Mouse (Mus musculus) erythroblast, embryonic 14.5 days (primary cell): Measurements from ENCODE around the gene Cmip. TPM values are rescaled to one million over a fixed set of nuclear protein-coding genes. Genes with fewer than 3 reads are reported as not detected.

ENCODE experiments used
- H3K27me3 ChIP-seq: 2 replicates; pipeline ENCODE4 v1.6.1; 2012; ENCODE audit warnings: inconsistent platforms; ENCODE audit not compliant: control insufficient read depth
- H3K36me3 ChIP-seq: 2 replicates; pipeline ENCODE4 v1.6.1; 2012; ENCODE audit warnings: mild to moderate bottlenecking, inconsistent platforms; ENCODE audit not compliant: control insufficient read depth
- H3K4me1 ChIP-seq: 2 replicates; pipeline ENCODE4 v1.6.1; 2012; ENCODE audit warnings: inconsistent platforms; ENCODE audit not compliant: control insufficient read depth
- H3K4me3 ChIP-seq: replicated peaks from 2 replicates; pipeline ENCODE3; 2012; ENCODE audit warnings: moderate library complexity, mild to moderate bottlenecking, inconsistent platforms
- H3K9me3 ChIP-seq: 2 replicates; pipeline ENCODE4 v1.6.1; 2012; ENCODE audit warnings: low read length, inconsistent platforms, mixed read lengths; ENCODE audit not compliant: control insufficient read depth
- GATA1 ChIP-seq: IDR thresholded peaks from 2 replicates; pipeline ENCODE4 v1.6.1; 2012; ENCODE audit warnings: low read length, inconsistent platforms, mixed read lengths
- TAL1 ChIP-seq: IDR thresholded peaks from 3 replicates; pipeline ENCODE4 v1.6.1; 2012; ENCODE audit warnings: low read length, inconsistent platforms, mixed read lengths
- polyA plus RNA-seq: library from polyadenylated mRNA; stranded (reverse); fragments of >175 nt; gene quantifications from 2 replicates; pipeline ENCODE4 v1.2.3, GENCODE M21; 2012

Cmip gene
- polyA plus RNA-seq, 1 experiment, result 8.2 TPM

DNA sequence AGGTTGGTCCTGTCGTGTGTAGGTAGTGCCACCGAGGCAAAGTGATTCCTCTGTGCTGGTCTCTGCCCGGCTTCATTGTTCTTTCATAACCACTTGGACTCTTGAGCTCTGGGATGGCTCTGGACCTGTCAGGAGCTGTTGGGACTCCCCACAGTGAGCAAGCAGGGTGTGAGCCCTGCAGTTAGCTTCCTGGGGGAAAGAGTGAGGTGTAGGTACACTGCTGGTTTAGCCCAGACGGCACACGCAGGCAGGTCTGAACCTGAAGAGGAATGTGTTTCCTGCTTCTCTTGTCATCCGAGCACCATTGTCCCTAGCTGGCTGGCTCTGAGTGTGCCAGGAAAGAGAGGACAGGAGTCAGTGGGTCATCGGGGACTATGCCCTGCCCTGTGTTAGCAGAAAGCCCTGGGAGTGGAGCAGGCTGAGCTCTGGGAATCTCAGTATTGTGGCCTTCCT is 70.5 kb downstream of the Cmip start:
- Histone ChIP-seq H3K4me1 (peaks cover 59% of the 10 kb centered on the region), H3K36me3 (peaks cover 31% of the 10 kb centered on the region), H3K27me3 (no peaks in the 10 kb centered on the region), H3K9me3 (no peaks in the 10 kb centered on the region), H3K4me3 (no peak overlapping the region)
- TF ChIP-seq TAL1 (no peak), GATA1 (no peak)

- Histone ChIP-seq H3K36me3 (peaks cover 32% of the 10 kb centered on the region), H3K27me3 (no peaks in the 10 kb centered on the region), H3K4me1 (peaks cover 62% of the 10 kb centered on the region), H3K9me3 (no peaks in the 10 kb centered on the region), H3K4me3 (no peak overlapping the region)
- TF ChIP-seq GATA1 (no peak), TAL1 (no peak)
Measured at GRCm38 (mm10) chr8:117328758-117329157, 71.9 kb downstream of the Cmip start.

DNA sequence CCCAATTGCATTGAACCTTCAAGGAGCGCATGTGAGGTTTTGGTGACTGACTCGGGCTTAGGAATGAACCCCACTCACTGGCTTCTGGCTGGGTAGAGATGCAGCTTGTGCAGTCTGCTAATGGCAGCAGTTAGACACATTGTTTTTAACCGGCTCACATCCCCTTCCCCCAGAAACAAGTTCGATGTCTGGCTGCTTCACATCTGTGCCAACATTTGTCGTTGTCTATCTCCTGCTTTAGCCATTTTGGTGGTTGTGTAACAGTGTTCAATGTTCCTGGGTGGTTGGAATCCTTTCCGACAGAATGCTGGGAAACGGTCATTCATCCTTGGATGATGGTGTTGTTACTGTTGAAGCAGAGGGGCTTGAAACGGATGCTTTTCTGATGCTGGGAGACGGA is 72.3 kb downstream of the Cmip start:
- Histone ChIP-seq H3K9me3 (no peaks in the 10 kb centered on the region), H3K36me3 (peaks cover 28% of the 10 kb centered on the region), H3K4me1 (peaks cover 65% of the 10 kb centered on the region), H3K4me3 (no peak overlapping the region), H3K27me3 (no peaks in the 10 kb centered on the region)
- TF ChIP-seq GATA1 (no peak), TAL1 (no peak)

DNA sequence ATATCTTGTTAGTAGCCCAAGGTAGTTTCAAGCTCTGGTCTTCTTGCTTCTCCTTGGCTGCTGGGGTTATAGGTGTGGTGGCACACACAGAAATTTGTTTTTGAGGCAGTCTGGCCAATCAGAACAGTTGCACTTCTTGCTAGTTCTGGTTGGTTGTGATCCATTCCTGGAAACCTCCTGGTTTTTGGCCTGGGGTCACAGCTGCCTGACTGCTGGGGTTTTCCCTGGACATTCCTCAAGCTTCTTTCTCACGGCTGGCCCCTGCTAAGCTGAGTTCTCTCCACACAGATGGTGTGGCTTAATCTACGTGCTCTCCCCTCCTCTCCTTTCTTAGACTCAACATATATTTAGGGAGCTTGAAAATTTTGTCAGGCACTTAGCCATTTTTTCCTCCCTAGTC is 73.0 kb downstream of the Cmip start:
- peaks cover 70% of the 10 kb centered on the region for H3K4me1 ChIP-seq

GRCm38 (mm10) chr8:117332229-117333010 is 75.6 kb downstream of the Cmip start:
- Histone ChIP-seq H3K36me3 (peaks cover 14% of the 10 kb centered on the region), H3K4me3 (no peak overlapping the region), H3K27me3 (no peaks in the 10 kb centered on the region), H3K9me3 (no peaks in the 10 kb centered on the region), H3K4me1 (peaks cover 77% of the 10 kb centered on the region)
- no peak for TF ChIP-seq GATA1
- TF ChIP-seq TAL1, result no peak

More for the DNA sequence above, 73.0 kb downstream of the Cmip start:
- Histone ChIP-seq H3K36me3 (peaks cover 21% of the 10 kb centered on the region), H3K4me3 (no peak overlapping the region), H3K9me3 (no peaks in the 10 kb centered on the region), H3K27me3 (no peaks in the 10 kb centered on the region)
- TF ChIP-seq TAL1, result no peak
- TF ChIP-seq GATA1, result no peak

DNA sequence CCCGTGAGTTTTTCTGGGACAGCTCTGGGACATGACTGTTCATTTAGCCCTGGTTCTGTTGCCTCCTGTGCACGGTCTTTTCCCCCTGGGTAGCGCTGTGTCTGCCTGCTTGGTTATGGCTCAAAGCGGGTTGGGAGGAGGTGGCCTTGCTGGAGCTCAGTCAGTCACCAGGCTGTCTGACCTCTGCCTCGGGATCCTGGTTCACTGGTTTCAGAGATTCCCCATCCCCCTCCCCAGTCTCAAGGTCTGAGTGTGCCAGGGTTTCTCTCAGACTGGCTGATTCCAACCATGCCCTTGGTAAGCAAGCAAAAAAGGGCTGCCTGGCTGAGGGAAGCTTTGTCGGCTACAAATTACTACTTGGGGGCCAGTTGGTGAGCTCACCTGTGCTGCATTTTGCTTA is 76.8 kb downstream of the Cmip start:
- TF ChIP-seq TAL1 (no peak), GATA1 (no peak)
- H3K27me3 ChIP-seq, result no peaks in the 10 kb centered on the region
- peak overlapping the region; percentile 55 for H3K4me3 ChIP-seq
- peaks cover 86% of the 10 kb centered on the region for H3K4me1 ChIP-seq
- no peaks in the 10 kb centered on the region for H3K9me3 ChIP-seq
- H3K36me3 ChIP-seq, result peaks cover 14% of the 10 kb centered on the region

DNA sequence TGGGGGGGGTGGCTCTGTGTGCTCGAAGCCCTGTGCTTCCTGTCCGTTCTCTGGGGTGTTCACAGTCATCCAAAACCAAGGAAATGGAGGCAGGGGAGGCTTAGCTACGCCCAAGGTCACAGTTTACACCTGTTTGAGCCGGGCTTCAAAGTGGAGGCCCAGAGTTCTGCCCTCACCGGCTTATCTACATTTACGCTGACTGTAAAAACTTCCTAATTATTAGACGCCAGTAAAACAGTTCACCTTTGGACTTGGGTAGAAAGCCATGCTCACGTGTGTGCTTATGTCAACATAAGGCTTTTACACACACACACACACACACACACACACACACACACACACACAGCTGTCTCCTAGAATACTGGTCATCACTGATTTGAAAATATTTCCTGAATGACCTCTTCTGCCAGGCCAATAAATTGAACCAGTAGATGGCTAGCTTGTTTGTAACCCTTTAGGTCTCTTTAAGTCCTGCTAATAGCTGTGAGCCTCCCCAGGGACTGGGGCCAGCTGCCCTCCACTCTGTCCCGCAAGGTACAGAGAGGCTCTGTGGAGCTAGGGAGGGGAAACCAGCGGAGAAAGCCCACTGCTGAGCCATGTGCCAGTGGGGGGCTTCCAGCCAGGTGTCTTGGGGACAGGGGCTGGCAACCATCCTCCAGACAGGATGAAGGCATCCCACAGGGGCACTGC is 77.3 kb downstream of the Cmip start:
- Histone ChIP-seq H3K36me3 (peaks cover 14% of the 10 kb centered on the region), H3K4me3 (peak overlapping the region; percentile 55), H3K4me1 (peaks cover 88% of the 10 kb centered on the region), H3K27me3 (no peaks in the 10 kb centered on the region), H3K9me3 (no peaks in the 10 kb centered on the region)
- TF ChIP-seq GATA1 (no peak), TAL1 (no peak)

- H3K36me3 ChIP-seq, result peaks cover 14% of the 10 kb centered on the region
- no peaks in the 10 kb centered on the region for H3K9me3 ChIP-seq
- no peaks in the 10 kb centered on the region for H3K27me3 ChIP-seq
- peaks cover 89% of the 10 kb centered on the region for H3K4me1 ChIP-seq
- TF ChIP-seq GATA1 (no peak), TAL1 (peak; percentile 40; the same call in 2 of the 3 replicates)
- H3K4me3 ChIP-seq, result peak overlapping the region; percentile 55
Measured at GRCm38 (mm10) chr8:117334748-117335393, 78.0 kb downstream of the Cmip start.

- H3K4me1 ChIP-seq, result peaks cover 93% of the 10 kb centered on the region
- H3K4me3 ChIP-seq, result peak overlapping the region; percentile 55
- H3K36me3 ChIP-seq, result peaks cover 14% of the 10 kb centered on the region
- no peaks in the 10 kb centered on the region for H3K27me3 ChIP-seq
- H3K9me3 ChIP-seq, result no peaks in the 10 kb centered on the region
- TF ChIP-seq TAL1 (no peak), GATA1 (no peak)
Measured at GRCm38 (mm10) chr8:117335423-117335822, 78.6 kb downstream of the Cmip start.
